25 mouse cellular contexts compared by ENCODE assay signal in the genomic region with DNA sequence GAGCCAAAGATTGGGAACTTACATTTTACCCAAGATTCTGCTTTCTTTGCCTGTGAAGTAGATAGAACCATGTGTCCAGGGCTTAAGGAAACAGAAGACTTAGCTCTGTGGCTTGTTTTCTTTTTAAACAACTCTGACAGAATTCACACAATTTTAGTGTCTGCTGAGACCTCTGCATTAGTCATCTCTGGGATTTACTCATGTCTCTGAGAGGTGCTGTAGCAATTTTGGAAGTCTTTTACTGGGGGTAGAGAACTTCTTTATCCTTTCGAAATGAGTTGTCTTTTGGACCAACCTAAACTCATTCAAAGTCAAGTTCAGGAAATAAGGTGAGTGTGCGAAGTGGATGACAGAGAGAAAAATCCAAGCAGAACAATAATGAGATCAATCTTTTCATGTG.
"Had no signal": no experiment of that assay in that cellular context is flagged by ENCODE, and none has a peak within 500 bp of the region (broad histone marks: within the 10 kb centered on the region; RNA-seq: fewer than 3 reads in every experiment).

No protein-coding gene starts in this region.

- H3K27me3 ChIP-seq: embryonic facial prominence, embryonic 12.5 days; embryonic facial prominence, embryonic 13.5 days; embryonic facial prominence, embryonic 15.5 days; forebrain, embryonic 12.5 days; forebrain, embryonic 13.5 days; forebrain, embryonic 15.5 days had no signal

- DNase-seq: cerebellum, postnatal 10 days; cerebellum, postnatal 14 days; cerebellum, postnatal 25 days; cerebellum, postnatal 36 days; embryo, embryonic 11 days; forebrain, postnatal 0 days; gastrocnemius, adult 2 months; gastrocnemius, postnatal 10 days; gastrocnemius, postnatal 14 days; gastrocnemius, postnatal 25 days; gastrocnemius, postnatal 36 days; heart, adult 11 months; heart, adult 18-20 months; heart, adult 2 months had no signal

- H3K4me3 ChIP-seq: embryonic facial prominence, embryonic 10.5 days; embryonic facial prominence, embryonic 12.5 days; embryonic facial prominence, embryonic 13.5 days; embryonic facial prominence, embryonic 15.5 days; erythroblast, embryonic 14.5 days; forebrain, embryonic 10.5 days; forebrain, embryonic 12.5 days; forebrain, embryonic 13.5 days; forebrain, embryonic 15.5 days; gastrocnemius, adult 2 months; heart, adult 2 months; heart, embryonic 10.5 days had no signal

- H3K4me1 ChIP-seq: embryonic facial prominence, embryonic 12.5 days; embryonic facial prominence, embryonic 13.5 days; embryonic facial prominence, embryonic 15.5 days; forebrain, embryonic 10.5 days; forebrain, embryonic 12.5 days; forebrain, embryonic 13.5 days; forebrain, embryonic 15.5 days; heart, embryonic 10.5 days had no signal

- H3K27ac ChIP-seq: embryonic facial prominence, embryonic 10.5 days; embryonic facial prominence, embryonic 12.5 days; embryonic facial prominence, embryonic 13.5 days; embryonic facial prominence, embryonic 15.5 days; forebrain, embryonic 10.5 days; forebrain, embryonic 12.5 days; forebrain, embryonic 13.5 days; forebrain, embryonic 15.5 days; gastrocnemius, adult 2 months; heart, adult 2 months; heart, embryonic 10.5 days had no signal

- H3K9ac ChIP-seq: embryonic facial prominence, embryonic 12.5 days; embryonic facial prominence, embryonic 13.5 days; embryonic facial prominence, embryonic 15.5 days; forebrain, embryonic 12.5 days; forebrain, embryonic 13.5 days; forebrain, embryonic 15.5 days; forebrain, postnatal 0 days had no signal

- H3K4me2 ChIP-seq: embryonic facial prominence, embryonic 12.5 days; embryonic facial prominence, embryonic 13.5 days; embryonic facial prominence, embryonic 15.5 days; forebrain, embryonic 12.5 days; forebrain, embryonic 13.5 days; forebrain, embryonic 15.5 days; heart, embryonic 11.5 days had no signal

- H3K36me3 ChIP-seq: embryonic facial prominence, embryonic 10.5 days; embryonic facial prominence, embryonic 12.5 days; embryonic facial prominence, embryonic 13.5 days; embryonic facial prominence, embryonic 15.5 days; forebrain, embryonic 10.5 days; forebrain, embryonic 12.5 days; forebrain, embryonic 15.5 days; heart, embryonic 10.5 days had no signal

- H3K9me3 ChIP-seq: embryonic facial prominence, embryonic 10.5 days; embryonic facial prominence, embryonic 12.5 days; embryonic facial prominence, embryonic 13.5 days; embryonic facial prominence, embryonic 15.5 days; forebrain, embryonic 10.5 days; forebrain, embryonic 12.5 days; forebrain, embryonic 13.5 days; forebrain, embryonic 15.5 days; heart, embryonic 10.5 days had no signal
